Mouse (Mus musculus) naive thymus-derived CD4-positive, alpha-beta T cell, adult 5 months (primary cell): Measurements from ENCODE around the gene Olfr159. TPM values are rescaled to one million over a fixed set of nuclear protein-coding genes. Genes with fewer than 3 reads are reported as not detected.

Experiments used
- polyA plus RNA-seq: library from polyadenylated mRNA; unstranded; fragments of 100-300 nt; shearing (Covaris generic); gene quantifications from one replicate; pipeline ENCODE4 v1.2.1, GENCODE M21; 2017

Olfr159 gene
- not detected for polyA plus RNA-seq

DNA sequence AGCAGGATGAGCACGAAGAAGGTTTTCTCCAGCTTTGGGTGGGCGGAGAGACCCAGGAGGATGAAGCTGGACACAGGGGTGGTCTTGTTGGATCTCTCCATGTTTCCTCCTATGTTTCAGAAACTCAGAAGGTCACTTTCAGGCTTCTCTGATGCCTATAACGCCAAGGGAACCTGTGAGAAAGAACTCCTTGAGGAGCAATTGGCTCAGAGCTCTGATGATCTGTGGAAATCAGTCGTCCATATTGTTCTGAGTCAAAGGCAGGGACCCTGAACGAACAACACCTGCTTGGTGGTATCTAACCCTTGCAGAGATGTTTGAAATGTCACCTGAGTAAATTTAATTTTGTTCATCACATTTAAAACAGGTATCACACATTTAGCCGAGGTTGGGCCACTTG is at the start of gene Olfr159:
Gene Olfr159 (minus strand): TSS at position 101 of the 400 bp plus-strand sequence.

DNA sequence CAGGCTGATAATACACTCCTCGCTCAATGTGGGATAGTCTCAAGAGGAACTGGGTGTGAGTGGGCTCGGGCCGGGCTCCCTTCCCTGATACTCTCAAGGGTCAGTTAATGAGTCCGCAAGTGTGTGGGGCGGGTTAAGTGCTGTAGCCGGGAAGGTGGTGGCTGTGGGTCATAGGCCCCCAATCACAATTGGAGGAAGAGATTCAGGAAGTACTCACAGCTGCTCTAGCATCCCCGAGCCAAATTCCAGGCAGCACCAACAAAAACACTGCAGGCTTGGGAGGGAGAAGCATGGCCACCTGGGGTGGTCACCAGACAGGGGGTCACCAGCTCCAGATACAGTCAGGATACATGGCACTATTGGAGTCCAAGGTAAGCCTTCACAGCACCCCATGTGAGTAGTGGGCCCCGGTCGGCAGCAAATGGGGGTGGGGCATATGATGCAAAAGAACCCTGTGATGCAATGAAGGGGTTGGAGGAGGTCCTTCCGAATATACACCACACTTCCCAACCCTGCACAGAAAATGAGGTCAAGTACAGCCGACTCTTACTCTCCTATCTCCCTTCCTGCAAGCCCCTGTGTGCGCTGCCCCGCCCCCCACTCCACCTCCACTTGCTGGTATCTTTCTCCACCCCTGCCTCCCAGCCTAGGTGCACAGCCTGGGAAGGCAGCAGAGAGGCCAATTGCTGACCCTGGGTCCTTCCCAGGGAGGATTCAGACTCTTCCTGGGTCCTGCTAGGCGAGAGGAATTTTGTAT is 40.8 kb downstream of the Olfr159 start, which contains the start of gene Spaar:
Gene Spaar (plus strand): TSS at position 241 of the 757 bp plus-strand sequence.

DNA sequence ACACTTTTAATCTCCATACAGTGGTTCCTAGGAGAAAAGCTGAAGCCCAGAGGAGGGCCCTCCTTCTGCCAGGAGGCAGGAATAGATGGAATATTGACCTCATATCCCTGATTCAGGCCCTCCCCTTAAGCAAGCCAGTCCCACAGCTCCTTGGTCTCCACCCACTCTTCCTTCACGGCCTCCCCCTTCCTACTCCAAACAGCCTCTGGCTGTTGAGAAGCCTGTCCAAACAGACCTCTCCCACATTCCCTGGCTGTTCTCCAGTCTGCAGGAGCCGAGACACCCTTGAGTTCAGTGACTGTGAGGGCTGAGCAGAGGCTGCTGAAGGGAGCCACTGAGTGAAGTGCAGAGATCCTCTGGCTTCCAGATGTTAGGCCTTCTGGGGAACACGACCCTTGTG is 43.8 kb downstream of the Olfr159 start, which contains the start of gene Hrct1:
Gene Hrct1 (plus strand): TSS at position 194 of the 400 bp plus-strand sequence.

Other genes with a start within 250 kb of the Olfr159 start
- not detected for gene Tpm2, start 247.2 kb downstream of the Olfr159 start, polyA plus RNA-seq
- 82.1 TPM for gene Creb3, start 208.7 kb downstream of the Olfr159 start, polyA plus RNA-seq
- 240 TPM for gene Tln1, start 208.3 kb downstream of the Olfr159 start, polyA plus RNA-seq
- gene Rgp1, start 192.3 kb downstream of the Olfr159 start, polyA plus RNA-seq = 9.6 TPM
- gene Gba2, start 192.1 kb downstream of the Olfr159 start, polyA plus RNA-seq = 39.8 TPM
- gene Msmp, start 186.5 kb downstream of the Olfr159 start, polyA plus RNA-seq = 2.4 TPM
- gene Npr2, start 139.1 kb downstream of the Olfr159 start, polyA plus RNA-seq = not detected
- gene Spag8, start 117.4 kb downstream of the Olfr159 start, polyA plus RNA-seq = not detected
- gene Hint2, start 114.5 kb downstream of the Olfr159 start, polyA plus RNA-seq = 37.8 TPM
- 1.2 TPM for gene Tmem8b, start 102.0 kb downstream of the Olfr159 start, polyA plus RNA-seq
- 0.96 TPM for gene Fam221b, start 101.9 kb downstream of the Olfr159 start, polyA plus RNA-seq
- gene Olfr70, start 70.2 kb downstream of the Olfr159 start, polyA plus RNA-seq = not detected
- not detected for gene Olfr71, start 60.8 kb downstream of the Olfr159 start, polyA plus RNA-seq
- gene Hrct1, start 43.8 kb downstream of the Olfr159 start, polyA plus RNA-seq = not detected
- gene Spaar, start 41.0 kb downstream of the Olfr159 start, polyA plus RNA-seq = not detected
- not detected for gene Olfr156, start 52.9 kb upstream of the Olfr159 start, polyA plus RNA-seq
- 0.06 TPM for gene Olfr157, start 69.2 kb upstream of the Olfr159 start, polyA plus RNA-seq
- not detected for gene Olfr155, start 80.6 kb upstream of the Olfr159 start, polyA plus RNA-seq
- gene Reck, start 104.5 kb upstream of the Olfr159 start, polyA plus RNA-seq = 3.4 TPM
- gene Glipr2, start 186.4 kb upstream of the Olfr159 start, polyA plus RNA-seq = 59.7 TPM
- not detected for gene Ccin, start 212.5 kb upstream of the Olfr159 start, polyA plus RNA-seq
- 201 TPM for gene Clta, start 233.4 kb upstream of the Olfr159 start, polyA plus RNA-seq